Mouse (Mus musculus): ENCODE results near the gene Ptprq. TPM values are rescaled to one million over a fixed set of nuclear protein-coding genes. Genes with fewer than 3 reads are reported as not detected.

Ptprq gene
- not detected for total RNA-seq (2023)

DNA sequence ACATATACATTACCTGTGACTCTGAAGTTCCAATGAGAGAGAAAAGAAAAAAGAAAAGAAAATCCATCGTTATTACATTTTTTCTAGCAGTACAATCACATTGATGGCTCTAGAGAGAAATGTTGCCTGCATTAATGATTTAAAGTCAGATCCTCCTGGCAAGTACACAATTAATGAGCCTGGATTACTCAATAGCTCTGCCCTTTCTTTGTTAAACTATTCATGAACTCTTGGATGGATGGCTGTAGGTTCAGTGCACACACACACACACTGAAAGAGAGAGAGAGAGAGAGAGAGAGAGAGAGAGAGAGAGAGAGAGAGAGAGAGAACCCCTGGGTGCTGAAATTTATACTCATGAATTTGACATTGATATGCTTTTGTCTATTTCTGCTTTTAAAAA is at the start of gene Ptprq:
Gene Ptprq (minus strand): TSS at position 246 of the 400 bp plus-strand sequence.

GRCm38 (mm10) chr10:107494568-107494967 is 225.3 kb downstream of the Ptprq start, which contains the start of gene Myf6:
Gene Myf6, minus strand, starts transcription at chr10:107494737.

DNA sequence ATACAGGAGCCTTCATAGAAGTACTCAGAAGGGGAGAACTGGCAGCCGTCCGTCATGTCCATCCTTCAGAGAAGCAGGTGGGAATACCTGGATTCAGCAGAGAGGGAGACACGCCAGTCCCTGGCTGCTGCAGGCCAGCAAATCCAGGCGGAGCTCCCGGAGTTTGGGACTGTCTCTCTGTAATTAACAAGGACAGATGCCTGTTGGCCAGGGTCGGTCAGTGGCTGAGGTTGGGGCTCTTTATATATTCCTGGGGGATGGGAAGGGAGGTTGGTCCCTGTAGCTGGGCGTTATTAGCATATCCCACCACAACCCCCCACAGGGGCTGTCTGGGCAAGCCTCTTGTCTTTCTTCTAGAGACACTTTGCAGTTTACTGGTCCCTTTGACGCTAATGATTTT is 234.0 kb downstream of the Ptprq start, which contains the start of gene Myf5:
Gene Myf5 (minus strand): TSS at position 265 of the 400 bp plus-strand sequence.

Other genes starting within 250 kb of the Ptprq start
- not detected for gene Myf5, start 233.9 kb downstream of the Ptprq start, total RNA-seq (2023)
- gene Myf6, start 225.3 kb downstream of the Ptprq start, total RNA-seq (2023) = not detected
- under 1 TPM; 0.64 to 0.69 TPM for gene Otogl, start 192.1 kb upstream of the Ptprq start, total RNA-seq (2023)

All from neutrophil, adult 59 days (primary cell).